Mouse (Mus musculus): ENCODE data around the gene Tuba8. TPM values are rescaled to one million over a fixed set of nuclear protein-coding genes. Genes with fewer than 3 reads are reported as not detected.

The Tuba8 gene
- polyA plus RNA-seq, 1 experiment, result 2.5 TPM

DNA sequence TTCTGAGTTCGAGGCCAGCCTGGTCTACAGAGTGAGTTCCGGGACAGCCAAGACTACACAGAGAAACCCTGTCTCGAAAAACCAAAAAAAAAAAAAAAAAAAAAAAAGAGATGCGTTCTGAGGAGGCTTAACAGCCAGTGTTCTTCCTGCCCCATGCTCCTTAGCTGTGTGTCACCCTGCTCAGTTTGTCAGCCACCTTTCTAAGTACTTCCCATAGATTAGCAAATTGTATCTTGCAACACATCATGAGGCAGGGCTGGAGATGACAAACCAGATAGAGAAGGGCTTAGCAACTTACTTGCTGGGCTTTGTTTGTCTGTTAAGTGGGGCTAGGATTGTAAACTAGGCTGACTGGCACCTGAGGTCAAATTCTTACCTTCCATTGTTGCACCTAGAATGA is 10.0 kb upstream of the Tuba8 start:
- Histone ChIP-seq H3K27ac (ENCODE audit: insufficient read depth, low read depth, low read length) (no peak overlapping the region), H3K36me3 (ENCODE audit: control insufficient read depth, insufficient read depth, low read length) (no peaks in the 10 kb centered on the region), H3K27me3 (replicated peaks; ENCODE audit: control insufficient read depth, insufficient read depth, low read length) (no peaks in the 10 kb centered on the region), H3K4me1 (ENCODE audit: control insufficient read depth, insufficient read depth, low read length) (no peaks in the 10 kb centered on the region), H3K4me3 (ENCODE audit: insufficient read depth, low read depth, low read length) (no peak overlapping the region)
- TF ChIP-seq CTCF (conservative IDR thresholded peaks at IDR 0.05; ENCODE audit: insufficient read depth, insufficient read length, low read depth, low read length), result no peak
- no peak for TF ChIP-seq POLR2A (IDR thresholded peaks at IDR 0.05; ENCODE audit: low read depth, low read length)
- WGBS, result 84% methylated on average over 4 of the region's 4 CpGs
- no peak for DNase-seq

DNA sequence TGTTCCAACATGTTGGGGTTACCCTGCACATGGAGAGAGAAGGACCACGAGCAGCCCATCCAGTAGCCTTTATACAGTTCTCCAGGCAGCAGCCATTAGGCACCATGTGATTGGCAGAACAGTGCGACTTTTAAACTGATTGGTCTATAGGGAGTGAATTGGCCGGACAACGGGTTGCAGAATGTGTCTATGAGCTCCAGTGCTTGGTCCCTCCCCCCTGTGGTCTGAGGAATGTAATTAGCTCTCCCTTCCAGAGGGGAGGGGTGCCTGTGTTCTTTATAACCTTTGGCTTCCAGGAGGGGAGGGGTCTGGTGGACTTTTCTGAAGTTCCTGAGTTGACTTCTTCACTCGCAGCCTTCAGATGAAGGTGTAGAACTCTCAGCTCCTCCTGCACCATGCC is 8.5 kb upstream of the Tuba8 start:
- 73% methylated on average over 5 of the region's 5 CpGs for WGBS
- TF ChIP-seq POLR2A (IDR thresholded peaks at IDR 0.05; ENCODE audit: low read depth, low read length) (no peak), CTCF (conservative IDR thresholded peaks at IDR 0.05; ENCODE audit: insufficient read depth, insufficient read length, low read depth, low read length) (no peak)
- no peak for DNase-seq
- no peak overlapping the region for H3K27ac ChIP-seq (ENCODE audit: insufficient read depth, low read depth, low read length)
- no peaks in the 10 kb centered on the region for H3K27me3 ChIP-seq (replicated peaks; ENCODE audit: control insufficient read depth, insufficient read depth, low read length)
- H3K36me3 ChIP-seq (ENCODE audit: control insufficient read depth, insufficient read depth, low read length), result no peaks in the 10 kb centered on the region
- no peak overlapping the region for H3K4me3 ChIP-seq (ENCODE audit: insufficient read depth, low read depth, low read length)
- no peaks in the 10 kb centered on the region for H3K4me1 ChIP-seq (ENCODE audit: control insufficient read depth, insufficient read depth, low read length)

DNA sequence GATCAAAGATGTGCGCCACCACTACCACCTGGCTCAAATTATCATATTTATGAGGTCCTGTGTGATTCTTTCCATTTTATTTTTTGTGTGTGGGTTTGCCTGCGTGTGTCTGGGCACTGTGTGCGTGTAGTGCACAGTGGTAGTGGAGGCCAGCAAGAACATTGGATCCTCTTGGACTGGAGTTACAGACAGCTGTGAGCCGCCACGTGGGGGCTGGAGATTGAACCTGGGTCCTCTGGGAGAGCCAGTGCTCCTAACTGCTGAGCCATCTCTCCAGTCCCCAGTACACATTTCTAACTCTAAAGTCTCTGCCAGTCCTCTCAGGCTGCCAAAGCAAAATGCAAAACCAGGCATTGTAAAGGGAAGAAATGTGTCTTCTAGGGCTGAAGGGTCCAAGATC is 4.0 kb upstream of the Tuba8 start:
- H3K4me3 ChIP-seq (ENCODE audit: insufficient read depth, low read depth, low read length), result no peak overlapping the region
- no peaks in the 10 kb centered on the region for H3K4me1 ChIP-seq (ENCODE audit: control insufficient read depth, insufficient read depth, low read length)
- no peak for TF ChIP-seq CTCF (conservative IDR thresholded peaks at IDR 0.05; ENCODE audit: insufficient read depth, insufficient read length, low read depth, low read length)
- TF ChIP-seq POLR2A (IDR thresholded peaks at IDR 0.05; ENCODE audit: low read depth, low read length), result no peak
- WGBS, result 84% methylated on average over 5 of the region's 5 CpGs
- H3K27me3 ChIP-seq (replicated peaks; ENCODE audit: control insufficient read depth, insufficient read depth, low read length), result no peaks in the 10 kb centered on the region
- H3K27ac ChIP-seq (ENCODE audit: insufficient read depth, low read depth, low read length), result no peak overlapping the region
- H3K36me3 ChIP-seq (ENCODE audit: control insufficient read depth, insufficient read depth, low read length), result no peaks in the 10 kb centered on the region
- no peak for DNase-seq

DNA sequence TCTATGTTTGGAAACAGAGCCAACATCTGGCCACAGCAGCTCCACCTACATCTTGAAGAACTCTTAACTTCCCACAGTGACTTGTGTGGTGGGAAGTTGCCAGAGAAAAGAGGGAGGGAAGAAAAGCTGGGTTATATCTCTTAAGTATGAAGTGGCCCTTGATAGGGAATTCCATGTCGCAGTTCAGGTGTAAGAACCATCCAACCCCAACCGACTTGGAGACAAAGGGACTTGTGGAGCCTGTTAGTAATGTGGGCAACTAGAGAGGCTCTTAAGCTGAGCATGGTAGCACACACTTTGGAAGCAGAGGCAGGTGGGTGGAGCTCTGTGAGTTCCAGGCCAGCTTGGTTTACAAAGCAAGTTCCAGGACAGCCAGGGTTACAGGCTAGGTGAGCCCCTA is 912 bp upstream of the Tuba8 start:
- no peaks in the 10 kb centered on the region for H3K36me3 ChIP-seq (ENCODE audit: control insufficient read depth, insufficient read depth, low read length)
- no peaks in the 10 kb centered on the region for H3K27me3 ChIP-seq (replicated peaks; ENCODE audit: control insufficient read depth, insufficient read depth, low read length)
- no peak overlapping the region for H3K4me3 ChIP-seq (ENCODE audit: insufficient read depth, low read depth, low read length)
- H3K4me1 ChIP-seq (ENCODE audit: control insufficient read depth, insufficient read depth, low read length), result no peaks in the 10 kb centered on the region
- DNase-seq, result no peak
- 74% methylated on average over 2 of the region's 2 CpGs for WGBS
- TF ChIP-seq POLR2A (IDR thresholded peaks at IDR 0.05; ENCODE audit: low read depth, low read length) (no peak), CTCF (conservative IDR thresholded peaks at IDR 0.05; ENCODE audit: insufficient read depth, insufficient read length, low read depth, low read length) (no peak)
- H3K27ac ChIP-seq (ENCODE audit: insufficient read depth, low read depth, low read length), result no peak overlapping the region

DNA sequence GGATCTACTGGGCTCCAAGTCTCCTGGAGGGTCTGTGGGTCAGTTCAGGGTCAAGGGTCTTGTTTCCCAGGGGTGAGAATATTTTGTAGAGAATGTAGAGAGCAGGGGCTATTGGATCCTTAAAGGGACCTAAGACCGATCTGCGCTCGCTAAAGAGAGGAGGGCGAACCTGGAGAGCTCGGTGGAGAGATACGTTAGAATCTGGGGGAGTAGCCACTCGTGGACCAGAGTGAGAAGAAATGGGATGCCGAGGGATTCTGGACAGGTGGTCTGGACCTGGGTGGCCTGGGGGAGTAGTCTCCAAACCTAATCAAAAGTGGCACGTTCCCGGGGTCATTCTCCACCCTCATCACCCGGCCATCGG is 412 bp downstream of the Tuba8 start:
- Histone ChIP-seq H3K27me3 (replicated peaks; ENCODE audit: control insufficient read depth, insufficient read depth, low read length) (no peaks in the 10 kb centered on the region), H3K4me1 (ENCODE audit: control insufficient read depth, insufficient read depth, low read length) (no peaks in the 10 kb centered on the region), H3K4me3 (ENCODE audit: insufficient read depth, low read depth, low read length) (peak overlapping the region; percentile 51), H3K36me3 (ENCODE audit: control insufficient read depth, insufficient read depth, low read length) (no peaks in the 10 kb centered on the region), H3K27ac (ENCODE audit: insufficient read depth, low read depth, low read length) (no peak overlapping the region)
- 3% methylated on average over 12 of the region's 12 CpGs for WGBS
- DNase-seq, result no peak
- no peak for TF ChIP-seq POLR2A (IDR thresholded peaks at IDR 0.05; ENCODE audit: low read depth, low read length)
- TF ChIP-seq CTCF (conservative IDR thresholded peaks at IDR 0.05; ENCODE audit: insufficient read depth, insufficient read length, low read depth, low read length), result no peak

DNA sequence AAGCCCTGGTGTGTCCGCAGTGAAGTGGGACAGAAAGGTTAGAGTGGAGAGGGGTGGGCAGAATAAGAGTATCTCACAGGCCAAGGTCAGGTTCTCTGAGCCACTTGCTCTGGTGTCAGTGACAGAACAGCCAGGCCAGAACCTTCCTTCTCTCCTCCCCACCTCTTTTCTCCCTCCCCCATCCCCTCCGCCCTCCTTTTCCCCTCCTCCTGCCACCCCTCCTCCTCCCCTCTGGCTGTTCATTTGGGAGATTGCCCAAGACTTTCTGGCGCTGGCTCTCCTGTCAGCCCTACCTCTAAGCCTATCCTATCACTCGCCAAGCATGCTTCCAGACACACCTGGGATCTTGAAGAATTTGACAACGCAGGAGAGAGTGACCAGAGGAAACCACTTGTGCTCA is 1.2 kb downstream of the Tuba8 start:
- H3K4me3 ChIP-seq (ENCODE audit: insufficient read depth, low read depth, low read length), result peak overlapping the region; percentile 5; the same call in 1 of the 2 replicates
- H3K36me3 ChIP-seq (ENCODE audit: control insufficient read depth, insufficient read depth, low read length), result no peaks in the 10 kb centered on the region
- H3K4me1 ChIP-seq (ENCODE audit: control insufficient read depth, insufficient read depth, low read length), result no peaks in the 10 kb centered on the region
- TF ChIP-seq POLR2A (IDR thresholded peaks at IDR 0.05; ENCODE audit: low read depth, low read length) (no peak), CTCF (conservative IDR thresholded peaks at IDR 0.05; ENCODE audit: insufficient read depth, insufficient read length, low read depth, low read length) (no peak)
- DNase-seq, result peak; percentile 40
- H3K27ac ChIP-seq (ENCODE audit: insufficient read depth, low read depth, low read length), result no peak overlapping the region
- 14% methylated on average over 5 of the region's 5 CpGs for WGBS
- H3K27me3 ChIP-seq (replicated peaks; ENCODE audit: control insufficient read depth, insufficient read depth, low read length), result no peaks in the 10 kb centered on the region

DNA sequence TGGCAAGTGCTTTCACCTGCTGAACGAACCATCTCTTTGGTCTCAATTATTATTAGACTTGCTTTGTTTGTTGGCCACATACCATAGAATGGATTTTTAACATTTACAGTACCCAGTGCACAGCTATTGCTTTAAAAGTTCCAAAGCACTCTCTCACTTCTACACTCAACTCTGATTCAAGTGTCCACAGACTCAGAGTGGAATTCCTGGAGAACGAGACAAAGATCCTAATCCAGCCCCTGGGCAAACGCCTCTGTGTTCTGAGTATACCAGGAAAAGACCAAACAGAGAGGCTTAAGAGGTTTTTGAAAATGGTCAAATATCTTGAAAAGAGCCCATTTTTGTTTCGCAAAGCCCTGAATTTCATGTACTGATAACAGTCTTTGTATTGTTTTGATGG is 2.5 kb downstream of the Tuba8 start:
- no peaks in the 10 kb centered on the region for H3K4me1 ChIP-seq (ENCODE audit: control insufficient read depth, insufficient read depth, low read length)
- no peaks in the 10 kb centered on the region for H3K36me3 ChIP-seq (ENCODE audit: control insufficient read depth, insufficient read depth, low read length)
- no peaks in the 10 kb centered on the region for H3K27me3 ChIP-seq (replicated peaks; ENCODE audit: control insufficient read depth, insufficient read depth, low read length)
- 86% methylated on average over 4 of the region's 4 CpGs for WGBS
- H3K4me3 ChIP-seq (ENCODE audit: insufficient read depth, low read depth, low read length), result no peak overlapping the region
- no peak overlapping the region for H3K27ac ChIP-seq (ENCODE audit: insufficient read depth, low read depth, low read length)
- no peak for TF ChIP-seq POLR2A (IDR thresholded peaks at IDR 0.05; ENCODE audit: low read depth, low read length)
- no peak for TF ChIP-seq CTCF (conservative IDR thresholded peaks at IDR 0.05; ENCODE audit: insufficient read depth, insufficient read length, low read depth, low read length)
- no peak for DNase-seq

DNA sequence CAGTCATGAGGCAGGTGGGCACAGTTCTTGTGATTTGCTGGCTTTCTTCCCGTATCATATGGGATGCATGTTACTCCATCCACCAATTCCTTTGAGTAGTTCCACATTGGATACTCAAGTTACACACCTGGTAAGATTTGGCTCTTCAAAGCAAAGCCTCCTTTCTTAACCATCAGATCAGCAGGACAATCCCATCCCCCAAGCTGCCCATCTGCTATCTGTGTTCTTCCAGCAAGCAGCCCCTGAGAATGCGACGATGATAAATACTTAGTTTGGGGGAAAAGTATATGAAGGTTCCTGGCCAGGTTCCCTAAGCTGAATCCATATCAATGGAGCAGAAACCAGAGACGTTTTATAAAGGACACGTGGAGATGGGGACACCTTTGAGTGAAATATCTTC is 3.7 kb downstream of the Tuba8 start:
- TF ChIP-seq CTCF (conservative IDR thresholded peaks at IDR 0.05; ENCODE audit: insufficient read depth, insufficient read length, low read depth, low read length) (no peak), POLR2A (IDR thresholded peaks at IDR 0.05; ENCODE audit: low read depth, low read length) (no peak)
- Histone ChIP-seq H3K36me3 (ENCODE audit: control insufficient read depth, insufficient read depth, low read length) (no peaks in the 10 kb centered on the region), H3K27me3 (replicated peaks; ENCODE audit: control insufficient read depth, insufficient read depth, low read length) (no peaks in the 10 kb centered on the region), H3K4me3 (ENCODE audit: insufficient read depth, low read depth, low read length) (no peak overlapping the region), H3K27ac (ENCODE audit: insufficient read depth, low read depth, low read length) (no peak overlapping the region), H3K4me1 (ENCODE audit: control insufficient read depth, insufficient read depth, low read length) (no peaks in the 10 kb centered on the region)
- DNase-seq, result no peak
- WGBS, result 89% methylated on average over 5 of the region's 5 CpGs

All from kidney, adult 2 months (tissue).